Mouse (Mus musculus) erythroblast, adult 5-6 weeks (primary cell): Measurements from ENCODE around the gene Gm9817. TPM values are rescaled to one million over a fixed set of nuclear protein-coding genes. Genes with fewer than 3 reads are reported as not detected.

ENCODE experiments used
- ATAC-seq: replicated peaks from 2 replicates; pipeline ENCODE4 v1.8.0; 2016; ENCODE audit warnings: moderate number of reproducible peaks, mild to moderate bottlenecking, moderate TSS enrichment, inconsistent platforms; ENCODE audit not compliant: poor library complexity, low FRiP score, severe bottlenecking
- total RNA-seq, 2 experiments: library from RNA; stranded (forward) in 1 of 2; stranded (reverse) in 1 of 2; fragments of 150-400 nt in 1 of 2; fragments of 200-764, 138-1000 nt in 1 of 2; gene quantifications; 2 replicates each; pipeline versions ENCODE4 v1.2.3 to v1.2.4; 2015 to 2017; ENCODE audit warnings: low replicate concordance in 2 of 2

Gm9817 gene
- total RNA-seq, 2 experiments from 2014 or later: not detected

- ATAC-seq: no peak
Observed at GRCm38 (mm10) chr13:45083696-45084095, 5.2 kb downstream of the Gm9817 start.

GRCm38 (mm10) chr13:45088796-45089221 lies 10.3 kb downstream of the Gm9817 start:
- ATAC-seq: no peak

GRCm38 (mm10) chr13:45089846-45090245 lies 11.4 kb downstream of the Gm9817 start:
- no peak for ATAC-seq

- no peak for ATAC-seq
Observed at GRCm38 (mm10) chr13:45092816-45093215, 14.3 kb downstream of the Gm9817 start.

- ATAC-seq: no peak
Observed at GRCm38 (mm10) chr13:45095028-45095427, 16.5 kb downstream of the Gm9817 start.

- no peak for ATAC-seq
Observed at GRCm38 (mm10) chr13:45099582-45100229, 21.2 kb downstream of the Gm9817 start.

GRCm38 (mm10) chr13:45106480-45106879 lies 28.0 kb downstream of the Gm9817 start:
- ATAC-seq: no peak

GRCm38 (mm10) chr13:45108851-45109390 lies 30.4 kb downstream of the Gm9817 start:
- ATAC-seq: no peak

GRCm38 (mm10) chr13:45118375-45118774 lies 39.9 kb downstream of the Gm9817 start:
- no peak for ATAC-seq

- no peak for ATAC-seq
Observed at GRCm38 (mm10) chr13:45118822-45119221, 40.3 kb downstream of the Gm9817 start.

Other genes with a start within 250 kb of the Gm9817 start
- gene Dtnbp1, start 76.5 kb upstream of the Gm9817 start, total RNA-seq (2015; ENCODE audit: low replicate concordance): 11.9 and 25.9 TPM in 2 replicates
- 13.5 and 25.1 TPM in 2 replicates for gene Dtnbp1, start 76.5 kb upstream of the Gm9817 start, total RNA-seq (2017; ENCODE audit: low replicate concordance)